ENCODE assay signal across 40 mouse cellular contexts in genomic region chr10:129651763-129652162, GRCm38 (mm10). TPM values are rescaled to one million over a fixed set of nuclear protein-coding genes. Genes with fewer than 3 reads are reported as not detected.
"Had no signal": no experiment of that assay in that cellular context is flagged by ENCODE, and none has a peak within 500 bp of the region (broad histone marks: within the 10 kb centered on the region; RNA-seq: fewer than 3 reads in every experiment).

No protein-coding gene starts in this region.

- H3K27me3 ChIP-seq: embryonic facial prominence, embryonic 12.5 days; embryonic facial prominence, embryonic 13.5 days; embryonic facial prominence, embryonic 15.5 days; forebrain, embryonic 12.5 days; forebrain, embryonic 13.5 days; forebrain, embryonic 15.5 days had no signal

- H3K4me3 ChIP-seq: embryonic facial prominence, embryonic 10.5 days; embryonic facial prominence, embryonic 12.5 days; embryonic facial prominence, embryonic 13.5 days; embryonic facial prominence, embryonic 15.5 days; erythroblast, embryonic 14.5 days; forebrain, embryonic 10.5 days; forebrain, embryonic 12.5 days; forebrain, embryonic 13.5 days; forebrain, embryonic 15.5 days; gastrocnemius, adult 2 months; heart, adult 2 months had no signal

- DNase-seq: cerebellum, adult 8-10 months; cerebellum, adult 9-10 months; cerebellum, adult 9-11 months; cerebellum, postnatal 10 days; cerebellum, postnatal 14 days; cerebellum, postnatal 25 days; cerebellum, postnatal 36 days; embryo, embryonic 11 days; forebrain, postnatal 0 days; gastrocnemius, adult 2 months; gastrocnemius, postnatal 10 days; gastrocnemius, postnatal 14 days; gastrocnemius, postnatal 25 days; gastrocnemius, postnatal 36 days; heart, adult 11 months; heart, adult 18-20 months; heart, adult 2 months had no signal

- H3K9me3 ChIP-seq: embryonic facial prominence, embryonic 10.5 days; embryonic facial prominence, embryonic 12.5 days; embryonic facial prominence, embryonic 13.5 days; embryonic facial prominence, embryonic 15.5 days; forebrain, embryonic 10.5 days; forebrain, embryonic 12.5 days; forebrain, embryonic 13.5 days; forebrain, embryonic 15.5 days had no signal

- H3K36me3 ChIP-seq: embryonic facial prominence, embryonic 10.5 days; embryonic facial prominence, embryonic 12.5 days; embryonic facial prominence, embryonic 13.5 days; embryonic facial prominence, embryonic 15.5 days; forebrain, embryonic 10.5 days; forebrain, embryonic 12.5 days; forebrain, embryonic 15.5 days had no signal

- H3K4me1 ChIP-seq: embryonic facial prominence, embryonic 10.5 days; embryonic facial prominence, embryonic 12.5 days; embryonic facial prominence, embryonic 13.5 days; embryonic facial prominence, embryonic 15.5 days; forebrain, embryonic 10.5 days; forebrain, embryonic 12.5 days; forebrain, embryonic 13.5 days; forebrain, embryonic 15.5 days had no signal

- H3K9ac ChIP-seq: embryonic facial prominence, embryonic 12.5 days; embryonic facial prominence, embryonic 13.5 days; embryonic facial prominence, embryonic 15.5 days; forebrain, embryonic 12.5 days; forebrain, embryonic 13.5 days; forebrain, embryonic 15.5 days; forebrain, postnatal 0 days had no signal

- H3K27ac ChIP-seq: embryonic facial prominence, embryonic 10.5 days; embryonic facial prominence, embryonic 12.5 days; embryonic facial prominence, embryonic 13.5 days; embryonic facial prominence, embryonic 15.5 days; forebrain, embryonic 10.5 days; forebrain, embryonic 12.5 days; forebrain, embryonic 13.5 days; forebrain, embryonic 15.5 days; gastrocnemius, adult 2 months; heart, adult 2 months had no signal

- H3K4me2 ChIP-seq: embryonic facial prominence, embryonic 12.5 days; embryonic facial prominence, embryonic 13.5 days; embryonic facial prominence, embryonic 15.5 days; forebrain, embryonic 12.5 days; forebrain, embryonic 13.5 days; forebrain, embryonic 15.5 days had no signal

RNA-seq across cellular contexts. Expression of gene Olfr800, which starts 5.7 kb away (rescaled TPM):
- total RNA-seq: common myeloid progenitor, adult 5-6 weeks; forebrain, postnatal 0 days; gastrocnemius, adult 18-20 months; gastrocnemius, adult 2 months; gastrocnemius, adult 8-10 months; gastrocnemius, postnatal 10 days; gastrocnemius, postnatal 14 days; gastrocnemius, postnatal 25 days; gastrocnemius, postnatal 36 days; gastrocnemius, postnatal 4 days; granulocyte monocyte progenitor cell, adult 5-6 weeks; heart, adult 18-20 months; heart, adult 2 months; heart, adult 8-10 months had no signal
- polyA plus RNA-seq: cortical plate, adult 2 months; embryonic facial prominence, embryonic 10.5 days; embryonic facial prominence, embryonic 11.5 days; embryonic facial prominence, embryonic 12.5 days; embryonic facial prominence, embryonic 13.5 days; embryonic facial prominence, embryonic 14.5 days; embryonic facial prominence, embryonic 15.5 days; forebrain, embryonic 10.5 days; forebrain, embryonic 11.5 days; forebrain, embryonic 12.5 days; forebrain, embryonic 13.5 days; forebrain, embryonic 14.5 days; forebrain, embryonic 15.5 days; forebrain, embryonic 16.5 days; forebrain, postnatal 0 days; frontal cortex, adult 2 months; gonadal fat pad, adult 2 months; heart, adult 2 months had no signal

RNA-seq across cellular contexts. Expression of gene Olfr799, which starts 14.5 kb away (rescaled TPM):
- total RNA-seq: common myeloid progenitor, adult 5-6 weeks; forebrain, postnatal 0 days; gastrocnemius, adult 18-20 months; gastrocnemius, adult 2 months; gastrocnemius, adult 8-10 months; gastrocnemius, postnatal 10 days; gastrocnemius, postnatal 14 days; gastrocnemius, postnatal 25 days; gastrocnemius, postnatal 36 days; gastrocnemius, postnatal 4 days; granulocyte monocyte progenitor cell, adult 5-6 weeks; heart, adult 18-20 months; heart, adult 2 months; heart, adult 8-10 months had no signal
- polyA plus RNA-seq: cortical plate, adult 2 months; embryonic facial prominence, embryonic 10.5 days; embryonic facial prominence, embryonic 11.5 days; embryonic facial prominence, embryonic 12.5 days; embryonic facial prominence, embryonic 13.5 days; embryonic facial prominence, embryonic 14.5 days; embryonic facial prominence, embryonic 15.5 days; erythroblast, embryonic 14.5 days; forebrain, embryonic 10.5 days; forebrain, embryonic 11.5 days; forebrain, embryonic 12.5 days; forebrain, embryonic 13.5 days; forebrain, embryonic 14.5 days; forebrain, embryonic 15.5 days; forebrain, embryonic 16.5 days; forebrain, postnatal 0 days; frontal cortex, adult 2 months; gonadal fat pad, adult 2 months; heart, adult 2 months had no signal

RNA-seq across cellular contexts. Expression of gene Olfr801, which starts 21.9 kb away (rescaled TPM):
- total RNA-seq: common myeloid progenitor, adult 5-6 weeks; forebrain, postnatal 0 days; gastrocnemius, adult 18-20 months; gastrocnemius, adult 2 months; gastrocnemius, adult 8-10 months; gastrocnemius, postnatal 10 days; gastrocnemius, postnatal 14 days; gastrocnemius, postnatal 25 days; gastrocnemius, postnatal 36 days; gastrocnemius, postnatal 4 days; granulocyte monocyte progenitor cell, adult 5-6 weeks; heart, adult 18-20 months; heart, adult 2 months; heart, adult 8-10 months had no signal
- polyA plus RNA-seq: cortical plate, adult 2 months; embryonic facial prominence, embryonic 10.5 days; embryonic facial prominence, embryonic 11.5 days; embryonic facial prominence, embryonic 12.5 days; embryonic facial prominence, embryonic 13.5 days; embryonic facial prominence, embryonic 14.5 days; embryonic facial prominence, embryonic 15.5 days; erythroblast, embryonic 14.5 days; forebrain, embryonic 10.5 days; forebrain, embryonic 11.5 days; forebrain, embryonic 12.5 days; forebrain, embryonic 13.5 days; forebrain, embryonic 14.5 days; forebrain, embryonic 15.5 days; forebrain, embryonic 16.5 days; forebrain, postnatal 0 days; frontal cortex, adult 2 months; gonadal fat pad, adult 2 months; heart, adult 2 months had no signal

RNA-seq across cellular contexts. Expression of gene Olfr798, which starts 24.0 kb away (rescaled TPM):
- total RNA-seq: common myeloid progenitor, adult 5-6 weeks; forebrain, postnatal 0 days; gastrocnemius, adult 18-20 months; gastrocnemius, adult 2 months; gastrocnemius, adult 8-10 months; gastrocnemius, postnatal 10 days; gastrocnemius, postnatal 14 days; gastrocnemius, postnatal 25 days; gastrocnemius, postnatal 36 days; gastrocnemius, postnatal 4 days; granulocyte monocyte progenitor cell, adult 5-6 weeks; heart, adult 18-20 months; heart, adult 2 months; heart, adult 8-10 months had no signal
- polyA plus RNA-seq: cortical plate, adult 2 months; embryonic facial prominence, embryonic 10.5 days; embryonic facial prominence, embryonic 11.5 days; embryonic facial prominence, embryonic 12.5 days; embryonic facial prominence, embryonic 13.5 days; embryonic facial prominence, embryonic 14.5 days; erythroblast, embryonic 14.5 days; forebrain, embryonic 10.5 days; forebrain, embryonic 11.5 days; forebrain, embryonic 12.5 days; forebrain, embryonic 13.5 days; forebrain, embryonic 14.5 days; forebrain, embryonic 15.5 days; forebrain, embryonic 16.5 days; forebrain, postnatal 0 days; frontal cortex, adult 2 months; gonadal fat pad, adult 2 months; heart, adult 2 months had no signal

RNA-seq across cellular contexts. Expression of gene Olfr802, which starts 36.2 kb away (rescaled TPM):
- total RNA-seq: common myeloid progenitor, adult 5-6 weeks; forebrain, postnatal 0 days; gastrocnemius, adult 18-20 months; gastrocnemius, adult 2 months; gastrocnemius, adult 8-10 months; gastrocnemius, postnatal 10 days; gastrocnemius, postnatal 14 days; gastrocnemius, postnatal 25 days; gastrocnemius, postnatal 36 days; gastrocnemius, postnatal 4 days; granulocyte monocyte progenitor cell, adult 5-6 weeks; heart, adult 18-20 months; heart, adult 2 months; heart, adult 8-10 months had no signal
- polyA plus RNA-seq: cortical plate, adult 2 months; embryonic facial prominence, embryonic 11.5 days; embryonic facial prominence, embryonic 12.5 days; embryonic facial prominence, embryonic 13.5 days; embryonic facial prominence, embryonic 14.5 days; erythroblast, embryonic 14.5 days; forebrain, embryonic 10.5 days; forebrain, embryonic 11.5 days; forebrain, embryonic 13.5 days; forebrain, embryonic 14.5 days; forebrain, embryonic 15.5 days; forebrain, embryonic 16.5 days; frontal cortex, adult 2 months; gonadal fat pad, adult 2 months; heart, adult 2 months had no signal
